Mouse (Mus musculus) kidney, postnatal 0 days (tissue): ENCODE measurements at regions not wholly inside any gene's neighbourhood (a gene's known extent, or its start where the extent isn't known, plus 50 kb on each side); places are given as distances from the start of the nearest gene placed in this dataset.
A peak's percentile ranks its signal among the peaks of the same experiment; 100 is the strongest.

Source experiments
- ATAC-seq: fragments of 200-750 bp; cut with Nextera tagmentation; replicated peaks from 2 replicates; pipeline ENCODE4 v1.8.0; 2017; ENCODE audit warnings: low read depth, moderate number of reproducible peaks, moderate TSS enrichment, moderate library complexity; ENCODE audit not compliant: low FRiP score
- DNase-seq: peaks from one replicate; pipeline ENCODE4 v3.0.0-alpha.2; 2016; ENCODE audit warnings: low spot score
- H3K27ac ChIP-seq: fragments of 300-500 bp; sonication (generic); 2 replicates; pipeline ENCODE4 v1.5.1; 2014; ENCODE audit warnings: mild to moderate bottlenecking
- H3K27me3 ChIP-seq: fragments of 300-500 bp; sonication (generic); 2 replicates; pipeline ENCODE4 v1.6.1; 2014; ENCODE audit warnings: low read length, mixed read lengths; ENCODE audit not compliant: insufficient read depth
- H3K36me3 ChIP-seq: fragments of 300-500 bp; sonication (generic); 2 replicates; pipeline ENCODE4 v1.6.1; 2014; ENCODE audit warnings: low read length, mixed read lengths; ENCODE audit not compliant: insufficient read depth
- H3K4me1 ChIP-seq: fragments of 300-500 bp; sonication (generic); replicated peaks from 2 replicates; pipeline ENCODE4 v1.6.1; 2014; ENCODE audit warnings: antibody characterized with exemption, low read length, mixed read lengths; ENCODE audit not compliant: insufficient read depth
- H3K4me2 ChIP-seq: fragments of 300-500 bp; sonication (generic); 2 replicates; pipeline ENCODE4 v1.6.1; 2014; ENCODE audit warnings: mild to moderate bottlenecking, low read length, moderate library complexity, mixed read lengths
- H3K4me3 ChIP-seq: fragments of 300-500 bp; sonication (generic); replicated peaks from 2 replicates; pipeline ENCODE4 v1.5.1; 2014; ENCODE audit warnings: low read depth, low read length
- H3K9ac ChIP-seq: fragments of 300-500 bp; sonication (generic); 2 replicates; pipeline ENCODE4 v1.6.1; 2014; ENCODE audit warnings: low read depth, low read length
- H3K9me3 ChIP-seq: fragments of 300-500 bp; sonication (generic); replicated peaks from 2 replicates; pipeline ENCODE4 v1.6.1; 2016; ENCODE audit warnings: low read length, inconsistent platforms, mixed read lengths
- CTCF ChIP-seq: IDR thresholded peaks from 2 replicates; pipeline ENCODE4 v1.5.1; 2016; ENCODE audit warnings: antibody characterized with exemption, low read depth, mild to moderate bottlenecking, moderate library complexity
- WGBS: fragments of 180-500 bp; shearing (Covaris S2); extraction: QIAGEN DNeasy Blood & Tissue Kit; methylation state at CpG from one replicate; pipeline ENCODE4 v1.1.7; 2014; 5-methylcytosine and 5-hydroxymethylcytosine counted together

DNA sequence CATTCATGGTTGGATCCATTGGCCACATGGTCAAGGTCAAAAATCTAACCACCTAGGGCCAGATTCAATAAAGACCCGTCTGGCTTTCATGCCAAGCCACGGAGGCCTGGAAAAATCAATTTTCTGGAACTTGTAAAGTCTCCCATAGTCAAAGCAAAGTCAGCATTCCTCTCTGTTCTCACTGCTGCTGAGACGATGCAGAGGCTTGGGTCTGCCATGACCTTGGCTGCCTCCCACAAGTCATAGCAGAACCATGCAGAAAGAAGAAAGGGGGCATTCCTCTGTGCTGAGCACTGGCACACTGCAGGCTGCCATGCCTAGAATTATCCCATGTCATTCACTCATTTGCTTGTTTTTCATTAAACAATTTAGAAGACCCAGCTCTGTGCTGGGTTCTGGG, 288.5 kb downstream of the Pax1 start:
- no peak overlapping the region for H3K4me3 ChIP-seq
- no peak overlapping the region for H3K27ac ChIP-seq
- no peak for TF ChIP-seq CTCF
- H3K4me1 ChIP-seq = no peaks in the 10 kb centered on the region
- no peak overlapping the region for H3K9ac ChIP-seq
- no peaks in the 10 kb centered on the region for H3K36me3 ChIP-seq
- no peak overlapping the region for H3K4me2 ChIP-seq
- no peak for DNase-seq
- 78% methylated on average over 3 of the region's 3 CpGs for WGBS
- H3K27me3 ChIP-seq = no peaks in the 10 kb centered on the region
- H3K9me3 ChIP-seq = no peaks in the 10 kb centered on the region
- no peak for ATAC-seq

DNA sequence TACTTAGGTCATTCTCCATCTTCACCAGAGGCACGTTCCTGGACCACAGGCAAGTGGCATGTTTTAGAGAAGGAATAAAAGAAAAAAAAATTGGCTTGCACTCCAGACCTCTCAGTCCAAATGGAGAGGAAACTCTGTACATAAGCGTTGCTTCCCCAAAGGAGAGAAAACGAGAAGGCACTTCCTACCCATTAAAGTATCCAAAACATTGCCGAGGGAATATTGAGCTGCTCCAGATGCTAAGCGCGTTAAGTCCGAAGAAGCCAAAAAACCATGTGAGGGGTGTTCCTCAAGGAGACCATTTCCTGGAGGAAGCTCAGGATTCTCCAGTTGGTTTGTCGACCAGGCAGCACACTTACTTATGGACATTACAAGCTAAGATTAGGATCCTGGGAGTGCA, 286.2 kb downstream of the Pax1 start:
- Histone ChIP-seq H3K9ac (no peak overlapping the region), H3K27ac (no peak overlapping the region), H3K27me3 (no peaks in the 10 kb centered on the region), H3K4me1 (no peaks in the 10 kb centered on the region), H3K4me3 (no peak overlapping the region), H3K9me3 (no peaks in the 10 kb centered on the region), H3K4me2 (no peak overlapping the region), H3K36me3 (no peaks in the 10 kb centered on the region)
- WGBS = 62% methylated on average over 8 of the region's 8 CpGs
- TF ChIP-seq CTCF = no peak
- ATAC-seq = no peak
- DNase-seq = peak; percentile 74

DNA sequence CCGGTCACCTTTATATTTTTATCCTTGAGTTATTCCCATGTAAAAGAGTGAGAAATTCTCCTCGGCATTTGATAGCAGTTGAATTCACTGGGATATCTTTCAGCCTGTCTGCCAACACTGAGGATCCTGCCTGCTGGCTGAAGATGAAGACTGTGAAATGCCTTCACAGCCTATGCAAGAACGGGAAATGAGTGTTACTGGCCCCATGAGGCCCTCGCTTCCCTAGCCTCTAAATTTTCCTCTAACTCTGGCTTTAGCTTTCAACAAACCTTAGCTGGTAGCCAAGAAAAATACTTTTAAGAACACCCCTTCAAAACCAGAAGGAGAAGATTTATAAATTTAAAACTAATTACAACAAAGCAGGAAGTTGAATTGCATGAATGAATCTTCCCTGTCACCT, 285.8 kb downstream of the Pax1 start:
- no peak for ATAC-seq
- no peak for TF ChIP-seq CTCF
- H3K9me3 ChIP-seq = no peaks in the 10 kb centered on the region

DNA sequence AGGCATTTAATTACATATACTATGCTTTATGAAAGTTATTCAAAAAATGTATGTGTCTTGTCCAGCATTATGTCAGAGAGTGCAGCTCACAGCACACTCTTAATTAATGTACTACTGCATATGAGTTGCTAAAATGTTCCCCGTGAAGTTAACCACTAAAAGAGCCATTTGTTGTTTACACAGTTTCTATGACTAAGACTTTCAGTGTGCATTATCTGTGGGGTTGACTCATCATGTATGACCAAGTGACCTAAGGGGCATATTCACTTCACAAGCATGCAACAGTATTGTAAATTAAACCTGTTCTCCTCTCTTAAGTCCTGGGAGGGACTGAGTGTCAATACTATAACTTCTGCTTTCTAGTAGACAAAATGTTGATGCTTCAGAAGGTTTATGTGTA, 276.2 kb downstream of the Pax1 start:
- Histone ChIP-seq H3K4me1 (no peaks in the 10 kb centered on the region), H3K9me3 (no peaks in the 10 kb centered on the region), H3K27me3 (no peaks in the 10 kb centered on the region), H3K36me3 (no peaks in the 10 kb centered on the region), H3K4me3 (no peak overlapping the region), H3K27ac (no peak overlapping the region), H3K9ac (no peak overlapping the region), H3K4me2 (no peak overlapping the region)
- TF ChIP-seq CTCF = no peak
- ATAC-seq = no peak
- WGBS = 68% methylated on average over 1 of the region's 1 CpGs
- no peak for DNase-seq

More for the DNA sequence above, 285.8 kb downstream of the Pax1 start:
- DNase-seq = peak; percentile 76
- Histone ChIP-seq H3K27ac (no peak overlapping the region), H3K4me3 (no peak overlapping the region), H3K9ac (no peak overlapping the region), H3K4me2 (no peak overlapping the region), H3K36me3 (no peaks in the 10 kb centered on the region), H3K27me3 (no peaks in the 10 kb centered on the region), H3K4me1 (no peaks in the 10 kb centered on the region)
- WGBS = 56% methylated on average over 4 of the region's 4 CpGs

DNA sequence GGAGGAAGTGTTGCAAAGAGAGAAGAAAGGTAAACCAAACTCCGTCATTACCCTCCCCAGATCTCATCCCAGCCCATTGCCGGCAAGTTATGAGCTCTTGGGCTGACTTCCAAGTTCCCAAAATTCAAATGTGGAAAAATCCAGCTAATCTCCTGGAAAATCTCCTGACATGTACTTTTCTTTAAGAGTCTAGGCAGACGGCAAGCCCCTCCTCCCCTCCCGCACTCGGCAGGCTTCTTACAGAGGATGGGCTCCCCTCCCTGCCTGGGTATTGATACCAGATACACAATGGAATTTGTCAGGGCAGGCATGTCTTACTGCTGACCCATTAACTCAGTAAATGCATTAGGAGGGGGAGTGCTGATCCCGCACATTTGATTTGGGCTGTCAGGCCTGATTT, 271.0 kb downstream of the Pax1 start:
- Histone ChIP-seq H3K36me3 (no peaks in the 10 kb centered on the region), H3K9me3 (no peaks in the 10 kb centered on the region), H3K27me3 (no peaks in the 10 kb centered on the region), H3K4me2 (no peak overlapping the region), H3K27ac (no peak overlapping the region), H3K4me1 (no peaks in the 10 kb centered on the region), H3K9ac (no peak overlapping the region), H3K4me3 (no peak overlapping the region)
- no peak for DNase-seq
- 51% methylated on average over 6 of the region's 6 CpGs for WGBS
- no peak for TF ChIP-seq CTCF
- no peak for ATAC-seq

DNA sequence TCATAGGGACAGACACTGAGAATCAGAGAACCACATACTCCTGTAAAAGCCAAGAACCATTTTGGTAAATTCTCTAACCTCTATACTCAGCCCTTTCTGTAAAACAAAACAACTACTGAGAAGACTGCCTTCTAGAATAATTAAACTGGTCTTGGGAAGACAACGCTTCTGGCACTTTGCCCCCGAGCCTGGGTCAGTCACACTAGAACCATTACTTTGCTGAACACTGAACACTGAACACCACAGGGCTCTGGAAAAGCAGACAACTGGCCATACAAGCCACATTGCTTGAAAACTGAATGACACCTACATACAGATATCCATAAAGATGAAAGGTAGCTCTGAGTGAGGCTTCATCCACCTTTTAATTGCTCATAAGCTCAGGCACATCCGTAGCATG, 268.0 kb downstream of the Pax1 start:
- ATAC-seq (no peak), DNase-seq (no peak)
- Histone ChIP-seq H3K9ac (no peak overlapping the region), H3K9me3 (no peaks in the 10 kb centered on the region), H3K27ac (no peak overlapping the region), H3K4me3 (no peak overlapping the region), H3K4me2 (no peak overlapping the region), H3K36me3 (no peaks in the 10 kb centered on the region), H3K27me3 (no peaks in the 10 kb centered on the region), H3K4me1 (no peaks in the 10 kb centered on the region)
- WGBS = 38% methylated on average over 3 of the region's 3 CpGs
- TF ChIP-seq CTCF = no peak

DNA sequence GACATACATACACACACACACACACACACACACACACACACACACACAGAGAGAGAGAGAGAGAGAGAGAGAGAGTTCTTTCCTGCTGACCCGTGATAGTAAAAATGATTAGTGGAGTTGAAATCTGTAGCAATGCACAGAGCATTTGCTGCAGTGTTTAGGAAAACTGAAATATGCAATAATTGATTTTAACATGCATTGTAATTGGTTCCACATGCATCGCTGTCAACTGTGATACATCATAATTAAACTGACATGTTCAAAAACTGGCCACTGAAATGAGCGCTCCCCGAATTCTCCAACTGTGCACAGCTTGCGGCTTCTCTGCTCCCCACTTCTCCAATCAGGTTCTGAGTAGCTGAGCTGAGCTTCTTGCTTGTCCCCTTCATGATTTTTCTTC, 265.4 kb downstream of the Pax1 start:
- no peak for DNase-seq
- 80% methylated on average over 5 of the region's 5 CpGs for WGBS
- H3K36me3 ChIP-seq = no peaks in the 10 kb centered on the region

More for the DNA sequence above, 265.4 kb downstream of the Pax1 start:
- Histone ChIP-seq H3K9ac (no peak overlapping the region), H3K4me1 (no peaks in the 10 kb centered on the region), H3K27me3 (no peaks in the 10 kb centered on the region), H3K4me2 (no peak overlapping the region), H3K27ac (no peak overlapping the region), H3K4me3 (no peak overlapping the region), H3K9me3 (no peaks in the 10 kb centered on the region)
- TF ChIP-seq CTCF = no peak
- no peak for ATAC-seq
